Mouse (Mus musculus) MEL-GATA-1-ER (cell line): ENCODE measurements around the gene Scn10a.

Experiments used
- DNase-seq: peaks from one replicate; pipeline ENCODE4 v3.0.0-alpha.2; 2012; ENCODE audit warnings: low read depth; ENCODE audit errors: extremely low read depth

The Scn10a gene

GRCm38 (mm10) chr9:119576977-119577376 lies 142.1 kb downstream of the Scn10a start:
- no peak for DNase-seq

- no peak for DNase-seq
Measured at GRCm38 (mm10) chr9:119575732-119576131, 143.4 kb downstream of the Scn10a start.

GRCm38 (mm10) chr9:119574366-119574765 lies 144.8 kb downstream of the Scn10a start:
- no peak for DNase-seq

GRCm38 (mm10) chr9:119573009-119573408 lies 146.1 kb downstream of the Scn10a start:
- no peak for DNase-seq

GRCm38 (mm10) chr9:119571411-119571888 lies 147.7 kb downstream of the Scn10a start:
- no peak for DNase-seq

GRCm38 (mm10) chr9:119570652-119571051 lies 148.5 kb downstream of the Scn10a start:
- DNase-seq: no peak

- no peak for DNase-seq
Measured at GRCm38 (mm10) chr9:119568732-119569131, 150.4 kb downstream of the Scn10a start.

- DNase-seq: no peak
Measured at GRCm38 (mm10) chr9:119567800-119568199, 151.3 kb downstream of the Scn10a start.

GRCm38 (mm10) chr9:119566214-119566613 lies 152.9 kb downstream of the Scn10a start:
- DNase-seq: no peak

GRCm38 (mm10) chr9:119564803-119565202 lies 154.3 kb downstream of the Scn10a start:
- DNase-seq: no peak

- DNase-seq: no peak
Measured at GRCm38 (mm10) chr9:119563617-119564016, 155.5 kb downstream of the Scn10a start.

GRCm38 (mm10) chr9:119562256-119562655 lies 156.9 kb downstream of the Scn10a start:
- no peak for DNase-seq

- DNase-seq: no peak
Measured at GRCm38 (mm10) chr9:119561746-119562145, 157.4 kb downstream of the Scn10a start.

- no peak for DNase-seq
Measured at GRCm38 (mm10) chr9:119559537-119560276, 159.4 kb downstream of the Scn10a start.
